Mouse (Mus musculus): Measurements from ENCODE around the gene Il1r2.

DNA sequence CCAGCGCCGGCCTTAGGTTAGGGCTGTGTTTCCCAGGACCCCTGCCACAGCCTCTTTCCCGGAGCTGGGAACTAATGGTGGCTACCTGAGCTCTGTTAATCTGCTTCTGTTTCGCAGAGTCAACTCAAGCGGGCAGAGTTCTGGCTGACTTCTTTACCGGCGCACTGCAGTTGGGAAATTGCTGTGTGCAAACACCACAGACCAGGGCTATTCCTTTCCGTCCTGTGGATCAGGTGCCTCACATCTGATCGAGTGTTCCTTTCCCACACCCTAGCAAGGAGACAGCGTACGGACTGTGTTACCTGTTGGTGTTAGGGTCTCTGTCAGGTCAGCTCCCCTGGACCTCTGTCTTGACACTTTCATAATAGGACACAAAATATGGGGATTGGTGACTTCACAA is 15.9 kb upstream of the Il1r2 start:
- TF ChIP-seq CTCF (conservative IDR thresholded peaks at IDR 0.05; ENCODE audit: insufficient read depth, insufficient read length, low read depth, low read length), result no peak
- no peak for TF ChIP-seq POLR2A (IDR thresholded peaks at IDR 0.05; ENCODE audit: low read depth, low read length)
